Mouse (Mus musculus): ENCODE results near the gene 4930412O13Rik. TPM values are rescaled to one million over a fixed set of nuclear protein-coding genes. Genes with fewer than 3 reads are reported as not detected.

Gene 4930412O13Rik
- polyA plus RNA-seq, 2 experiments from 2014 or later = 0.87 TPM; not detected in 1

DNA sequence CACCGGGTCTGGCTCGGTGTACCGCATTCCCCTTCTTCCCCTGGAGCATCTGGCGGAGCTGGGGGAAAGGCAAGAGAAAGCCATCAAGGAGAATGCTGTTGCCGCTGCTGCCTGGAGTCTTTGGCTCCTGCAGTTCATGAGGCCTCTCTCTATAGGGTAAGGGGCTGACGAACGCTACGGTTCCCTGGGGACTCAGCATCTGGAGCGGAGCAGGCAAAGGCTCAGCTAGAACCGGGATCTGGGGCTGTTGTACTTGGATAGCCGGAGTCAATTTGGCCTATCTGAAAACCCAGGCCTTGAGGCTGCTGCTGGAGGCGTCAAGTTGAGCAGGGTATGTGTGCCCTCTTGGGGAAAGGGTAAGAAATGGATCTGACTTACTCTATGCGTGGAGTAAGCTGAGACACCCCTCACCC, 565 bp downstream of the 4930412O13Rik start:
- no peak for ATAC-seq

DNA sequence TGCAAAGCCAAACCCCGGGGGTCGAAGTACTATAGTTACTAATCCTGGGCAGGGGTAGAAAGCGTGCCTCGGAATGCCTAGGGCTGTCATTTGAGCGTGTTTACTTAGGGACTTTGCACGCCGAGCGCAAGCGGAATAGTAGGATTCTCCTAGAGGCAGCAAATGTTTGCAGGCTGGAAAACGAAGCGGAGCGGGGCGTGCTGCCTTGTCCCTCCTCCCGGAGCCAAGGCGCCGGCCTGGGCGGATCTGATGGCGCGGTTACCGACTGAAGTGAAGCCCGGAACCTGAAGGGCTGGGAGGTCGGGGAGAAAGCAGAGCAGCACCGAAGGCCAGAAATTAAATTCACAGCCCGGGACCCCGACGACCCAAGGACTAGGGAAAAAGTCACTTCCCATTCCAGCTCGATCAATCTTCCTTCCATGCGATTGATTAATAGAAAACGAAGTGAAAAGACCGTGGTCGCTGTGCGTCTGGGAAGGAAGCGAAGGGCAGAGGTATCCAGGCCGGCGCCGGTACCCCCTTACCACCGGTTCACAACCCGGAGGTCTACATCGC, 1.4 kb downstream of the 4930412O13Rik start:
- ATAC-seq = no peak

DNA sequence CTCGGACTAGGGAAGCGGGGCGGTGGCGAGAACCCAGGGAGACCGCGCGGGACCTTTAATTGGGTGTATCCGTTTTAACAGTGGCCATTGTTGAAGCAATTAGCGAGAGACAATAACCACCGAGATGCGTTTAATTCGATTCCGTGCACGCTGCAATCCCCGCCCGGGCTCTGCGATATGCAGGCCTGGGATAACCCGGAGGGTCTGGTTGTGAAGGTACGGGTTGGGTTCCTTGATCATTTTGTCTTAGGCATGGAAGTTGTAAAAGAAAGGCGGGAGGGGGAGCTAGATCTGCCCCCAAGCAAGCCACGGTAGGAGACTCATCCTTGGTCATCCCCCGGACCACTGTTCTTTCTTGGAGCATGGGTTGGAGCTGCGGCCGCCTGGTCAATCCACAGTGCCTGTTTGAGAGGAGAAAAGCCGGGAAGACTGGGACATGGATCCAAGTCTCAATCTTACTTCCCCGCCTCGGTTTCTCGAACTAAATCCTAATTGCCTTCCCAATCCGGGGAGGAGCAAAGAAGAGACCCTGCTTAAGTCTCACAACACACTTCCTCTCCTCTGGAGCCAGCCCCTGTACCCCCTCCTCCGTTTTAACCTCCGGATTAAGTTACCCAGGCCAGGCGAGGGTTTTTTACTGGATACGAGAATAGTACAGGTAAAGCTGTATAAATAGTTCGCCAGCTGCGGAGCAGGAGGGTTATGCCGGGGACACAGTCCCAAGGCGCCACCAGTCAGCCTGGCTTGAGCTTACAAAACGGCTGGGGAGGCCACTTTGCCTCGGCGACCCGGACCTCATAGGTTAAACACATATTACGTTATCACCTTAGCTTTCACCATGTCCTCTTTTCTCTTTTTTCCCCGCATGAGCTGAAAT, 2.1 kb downstream of the 4930412O13Rik start:
- ATAC-seq = no peak

DNA sequence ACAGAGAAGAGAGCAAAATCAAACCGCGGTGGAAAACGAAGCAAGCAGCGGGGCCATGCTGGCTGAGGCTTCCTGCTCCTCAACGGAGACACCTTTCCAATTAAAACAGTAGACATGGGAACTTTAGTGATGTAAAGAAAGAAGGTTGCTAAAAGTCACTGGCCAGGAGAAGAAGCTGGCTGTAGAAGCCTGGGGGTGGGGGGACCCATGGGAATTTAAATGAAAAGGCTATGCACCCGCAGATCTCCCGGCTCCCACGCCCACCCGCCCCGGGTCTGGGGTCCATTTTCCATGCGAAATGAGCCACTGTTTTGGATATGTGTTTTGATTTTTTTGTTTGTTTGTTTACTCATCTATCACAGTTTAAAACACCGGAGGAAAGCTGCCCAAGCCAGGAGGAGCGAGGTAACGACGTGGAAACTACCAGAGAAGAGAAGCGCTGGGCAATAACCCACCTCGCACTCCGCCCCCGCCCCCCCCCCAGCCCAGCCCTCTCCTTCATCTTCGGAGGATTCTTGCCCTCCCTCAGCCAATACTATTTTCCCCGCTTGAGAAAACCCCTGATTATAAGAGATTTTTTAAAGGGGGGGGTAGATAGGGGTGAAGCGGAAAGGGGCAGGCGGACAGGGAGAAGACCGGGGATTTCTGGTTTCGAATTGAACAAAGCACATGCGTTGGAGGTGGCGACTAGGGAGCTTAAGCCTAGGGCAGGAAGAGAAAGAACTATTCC, 2.9 kb downstream of the 4930412O13Rik start:
- ATAC-seq = no peak

DNA sequence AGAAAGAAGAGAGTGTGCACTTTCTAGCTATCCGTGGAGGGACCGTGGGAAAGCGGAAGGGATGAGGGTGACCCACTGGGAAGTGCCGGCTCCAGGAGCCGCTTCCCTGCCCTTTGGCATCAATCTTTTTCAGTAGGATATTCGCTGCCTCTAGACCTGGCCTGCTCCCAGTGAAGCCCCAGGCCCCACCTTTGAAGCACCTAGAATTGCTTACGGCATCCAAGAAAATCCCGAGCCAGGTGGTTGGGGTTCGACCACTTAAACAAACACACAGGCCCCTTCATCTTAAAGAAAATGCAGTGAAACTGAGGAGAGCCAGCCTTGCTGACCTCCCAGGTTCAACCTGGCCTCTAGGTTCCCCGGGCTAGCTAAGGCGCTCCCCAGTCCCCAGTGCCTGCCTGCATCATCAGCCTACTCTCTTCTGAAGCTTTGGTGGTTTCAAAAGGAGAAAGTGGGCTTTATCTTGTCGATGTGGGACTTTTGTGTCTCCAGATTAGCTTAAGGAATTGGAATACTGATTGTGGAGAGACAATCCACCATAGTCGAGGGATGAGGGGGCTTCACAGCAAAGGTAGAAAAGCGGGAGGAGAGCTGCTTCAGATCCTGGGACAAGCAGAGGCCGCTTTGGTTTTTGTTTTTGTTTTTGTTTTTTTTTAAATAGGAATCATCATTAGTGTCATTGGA, 3.6 kb downstream of the 4930412O13Rik start:
- ATAC-seq = no peak

DNA sequence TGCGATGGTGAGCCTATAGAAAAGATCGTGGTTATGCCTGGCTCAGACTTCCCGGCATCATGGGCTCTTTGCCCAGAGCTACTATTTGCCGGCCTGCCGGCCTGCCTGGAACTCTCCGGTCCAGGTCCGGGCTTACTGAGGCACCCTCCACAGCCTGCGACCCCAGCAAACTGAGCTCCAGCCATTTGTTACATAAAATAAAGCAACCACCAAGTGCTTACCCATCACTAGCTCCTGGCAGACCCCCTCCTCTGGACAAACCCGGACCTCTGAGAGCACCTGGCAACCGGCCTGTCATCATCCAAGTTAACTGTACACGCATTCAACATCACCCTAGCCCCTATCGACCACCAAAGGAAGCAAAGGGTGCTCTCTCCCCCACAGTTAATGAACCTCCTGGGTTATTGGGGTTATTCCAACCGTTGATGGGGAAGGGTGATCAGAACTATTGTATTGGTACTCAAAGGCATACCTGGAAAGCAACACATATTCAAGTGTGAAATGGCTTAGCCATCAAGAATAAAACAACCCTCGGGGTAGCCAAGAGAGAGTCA, 4.2 kb downstream of the 4930412O13Rik start:
- ATAC-seq = no peak

DNA sequence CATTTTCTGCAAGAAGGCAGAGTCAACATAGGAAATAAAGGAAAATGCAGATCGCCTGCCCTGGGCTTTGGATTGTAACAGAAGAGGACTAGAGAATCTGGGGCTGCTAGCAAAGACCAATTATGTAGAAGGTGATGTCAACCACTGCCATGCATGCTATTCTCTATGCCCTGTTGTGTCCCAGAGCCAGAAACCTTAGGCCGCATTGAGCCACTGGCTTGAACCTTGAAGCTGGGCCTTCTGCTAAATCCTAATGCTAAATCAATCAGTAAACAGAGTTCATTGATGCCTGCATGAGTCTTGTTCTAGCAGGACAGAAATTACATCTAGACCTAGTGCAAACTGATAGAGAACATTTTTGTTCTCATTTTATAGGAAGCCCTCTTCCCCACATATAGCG, 5.0 kb downstream of the 4930412O13Rik start:
- ATAC-seq = no peak

DNA sequence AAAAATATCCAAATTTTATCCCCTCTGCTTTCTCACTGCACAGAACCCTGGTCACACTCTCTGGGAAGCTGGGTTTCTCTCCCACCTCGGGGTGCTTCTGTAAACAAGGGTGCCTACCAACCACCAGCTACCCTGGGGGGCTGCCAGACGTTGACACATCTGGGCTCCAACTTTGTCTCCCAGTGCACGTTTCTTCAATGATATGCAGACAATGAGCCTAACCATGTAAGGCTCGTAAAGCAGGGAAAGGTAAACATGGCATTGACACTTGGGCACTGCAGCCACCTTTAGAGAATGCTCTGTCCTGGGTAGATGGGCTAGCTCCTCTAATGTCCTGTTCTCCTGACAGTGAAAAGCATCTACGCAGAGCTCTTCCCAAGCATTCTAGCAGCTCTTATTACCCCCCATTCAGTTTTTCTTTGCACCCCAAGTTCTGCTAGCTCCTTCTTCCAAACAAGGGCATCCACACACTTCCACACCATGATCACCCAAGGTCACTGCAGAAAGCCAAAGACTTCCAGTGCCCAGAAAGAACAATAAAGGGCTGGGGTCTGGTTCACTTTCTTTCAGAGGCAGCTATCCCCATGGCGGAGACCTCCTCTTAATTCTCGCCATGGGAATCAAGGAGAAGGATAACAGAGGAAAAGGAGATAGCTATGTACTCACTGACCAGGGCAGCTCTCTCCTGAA, 6.0 kb downstream of the 4930412O13Rik start:
- ATAC-seq = no peak

DNA sequence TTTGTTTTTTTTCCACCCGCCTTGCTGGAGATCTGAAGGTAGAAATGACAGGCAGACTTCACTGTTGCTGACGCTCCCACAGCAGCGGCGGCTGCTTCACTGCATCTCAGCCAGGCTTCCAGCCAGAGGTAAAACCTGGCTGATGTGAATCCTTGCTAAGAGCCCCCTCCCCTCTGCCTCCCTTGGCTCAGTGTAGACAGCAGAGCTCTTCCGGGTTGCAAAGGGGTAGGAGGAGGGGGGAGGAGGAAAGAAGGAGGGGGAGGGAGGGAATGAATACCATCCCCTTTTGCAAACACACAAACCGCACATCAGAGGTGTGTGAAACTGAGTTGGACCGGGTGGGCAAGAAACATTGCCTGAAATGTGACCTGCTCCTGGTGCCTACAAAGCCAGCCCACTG, 6.6 kb downstream of the 4930412O13Rik start:
- no peak for ATAC-seq

DNA sequence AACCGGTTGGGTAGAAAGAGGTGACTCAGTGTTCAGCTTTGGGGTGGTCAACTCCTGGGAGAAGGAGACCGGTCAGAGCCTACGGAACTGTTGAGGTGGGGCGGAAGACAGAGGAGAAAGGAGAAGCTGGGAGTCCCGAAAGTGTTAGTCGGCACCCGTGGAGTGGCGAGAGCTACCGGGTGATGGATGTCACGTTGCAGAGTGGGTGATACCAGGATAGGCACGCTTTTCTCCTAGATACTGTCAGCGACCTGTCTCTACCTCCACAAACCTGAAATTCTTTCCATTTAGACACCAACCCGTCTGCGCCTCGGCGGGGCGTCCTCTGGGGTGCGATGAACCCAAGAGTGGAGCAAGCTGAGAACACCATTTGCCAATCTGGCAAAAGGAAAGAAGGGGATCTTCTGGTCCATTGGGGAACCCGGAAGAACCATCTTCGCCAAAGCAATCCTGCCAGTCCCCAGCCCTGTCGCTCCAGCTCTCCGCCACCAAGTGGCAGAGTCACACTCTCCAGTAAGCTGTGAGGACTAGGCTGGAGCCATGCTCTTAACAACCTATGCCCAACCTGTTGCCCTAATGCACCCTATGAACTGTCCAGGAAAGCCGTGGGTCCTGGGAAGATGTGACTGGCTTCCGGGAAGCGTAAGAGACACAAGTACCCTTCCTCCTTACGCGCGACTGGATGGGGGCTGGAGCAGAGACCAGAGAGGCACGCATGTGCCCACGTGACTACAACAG, 8.0 kb downstream of the 4930412O13Rik start, which contains the start of gene 9230102O04Rik:
9230102O04Rik (minus strand) TSS at position 628 of the 738 bp plus-strand sequence.
- ATAC-seq = peak; percentile 74

DNA sequence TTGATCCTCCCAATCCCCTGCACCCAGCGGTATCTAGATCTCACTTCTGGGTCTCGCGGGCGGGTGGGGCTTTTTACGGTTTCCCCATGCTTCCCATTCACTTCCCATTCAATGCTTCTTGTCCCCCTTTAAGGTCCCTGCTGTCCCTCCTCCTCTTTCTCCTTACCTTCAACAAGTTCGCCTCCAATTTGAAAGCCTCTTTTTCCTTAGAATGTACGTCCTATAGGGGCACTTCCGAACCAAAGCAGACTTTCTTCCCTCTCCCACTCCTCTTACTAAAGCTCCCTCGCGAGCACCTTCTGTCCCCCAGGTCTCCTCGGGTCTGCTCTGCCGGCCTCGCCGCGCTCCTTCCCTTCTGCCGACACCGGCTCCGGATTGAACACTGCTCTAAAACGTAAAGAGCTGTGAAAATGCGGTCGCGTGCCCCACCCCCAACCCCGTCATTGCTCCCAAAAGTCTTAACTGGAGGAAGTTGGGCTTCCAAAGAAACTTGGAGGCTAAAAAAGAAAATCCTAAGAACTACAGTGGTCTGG, 8.7 kb downstream of the 4930412O13Rik start, which contains the start of gene Gata3:
Gata3 (minus strand) TSS at position 384 of the 533 bp plus-strand sequence.
- no peak for ATAC-seq

DNA sequence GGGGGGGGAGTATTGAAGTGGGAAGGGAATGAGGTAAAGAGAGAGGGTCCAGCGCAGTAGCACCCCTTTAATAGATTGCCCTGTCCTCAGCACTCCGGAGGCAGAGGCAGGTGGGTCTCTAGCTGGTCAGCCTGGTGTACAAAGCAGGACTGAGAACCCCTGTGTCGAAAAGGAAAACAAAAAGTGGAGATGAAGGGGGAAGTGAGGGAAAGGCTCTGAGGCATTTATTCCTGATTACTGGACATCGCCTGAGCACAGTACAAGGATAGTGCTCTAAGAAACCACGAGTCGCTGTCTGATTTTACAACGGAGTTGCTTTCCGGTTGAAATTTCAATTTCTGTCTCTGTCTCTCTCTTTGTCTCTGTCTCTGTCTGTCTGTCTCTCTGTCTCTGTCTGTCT, 9.2 kb downstream of the 4930412O13Rik start:
- ATAC-seq = no peak

DNA sequence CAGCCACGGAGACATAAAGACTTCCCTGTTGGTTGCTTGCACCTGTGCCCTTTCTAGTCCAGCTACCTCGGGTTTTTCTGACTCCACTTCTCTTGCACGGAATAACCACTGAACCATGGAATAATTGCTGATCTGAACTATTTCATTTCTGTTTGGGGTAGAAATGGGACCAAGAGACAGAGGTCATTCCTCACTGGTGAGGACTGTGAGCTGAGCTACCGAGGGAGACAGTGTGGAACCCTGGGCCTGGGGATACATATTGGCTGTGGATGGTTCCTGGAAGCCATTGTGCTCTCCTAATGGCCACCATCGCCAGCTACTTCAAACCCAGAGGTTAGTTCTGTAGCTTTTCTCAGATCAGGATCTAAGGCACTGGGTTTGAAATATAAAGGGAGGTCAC, 9.9 kb downstream of the 4930412O13Rik start:
- no peak for ATAC-seq

DNA sequence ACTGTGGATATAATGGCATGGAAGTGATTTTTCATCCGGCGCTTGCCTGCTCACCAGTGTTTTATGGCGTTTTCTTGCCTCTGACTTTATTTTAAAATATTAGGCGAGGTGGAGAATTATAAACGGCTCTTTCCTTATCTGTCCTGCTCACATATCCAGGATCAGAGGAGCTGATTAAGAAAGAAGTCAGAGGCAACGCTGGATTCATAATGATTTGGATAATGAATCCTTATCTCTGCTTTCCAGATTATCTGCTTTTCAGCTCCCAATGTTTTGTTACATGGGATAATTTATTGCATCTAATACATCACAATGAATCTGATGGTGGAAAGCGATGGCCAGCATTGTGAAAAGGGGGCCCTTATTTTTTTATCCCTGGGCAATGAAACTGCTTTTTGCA, 11.5 kb downstream of the 4930412O13Rik start:
- no peak for ATAC-seq

DNA sequence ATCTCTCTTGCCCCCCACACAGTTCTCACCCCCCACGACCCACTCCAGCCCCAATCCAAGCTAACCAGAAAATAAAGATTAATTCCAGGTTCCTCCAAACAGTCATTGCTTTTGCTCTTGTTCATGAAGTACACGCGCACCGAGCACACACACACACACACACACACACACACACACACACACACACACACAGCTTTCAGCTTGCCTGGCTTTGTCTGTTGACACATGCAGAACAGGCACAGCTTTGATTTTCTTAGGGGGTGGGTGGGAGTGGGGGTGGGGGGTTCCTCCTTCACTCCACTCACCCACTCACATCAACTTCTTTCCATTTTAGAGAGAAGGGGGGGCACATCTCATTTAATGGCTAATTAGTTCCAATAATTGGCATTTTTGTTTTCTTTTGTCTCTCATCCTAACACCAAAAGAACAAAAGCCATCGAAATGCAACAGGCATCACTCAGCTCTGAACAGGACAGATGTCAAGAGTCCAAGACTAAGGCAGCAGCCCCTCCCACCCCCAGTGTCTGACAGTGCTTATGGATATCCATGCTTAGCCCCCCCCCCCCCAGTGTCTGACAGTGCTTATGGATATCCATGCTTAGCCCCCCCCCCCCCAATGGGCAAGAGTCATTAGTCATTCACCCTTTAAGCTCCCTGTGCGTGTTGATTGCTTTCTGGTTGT, 12.4 kb downstream of the 4930412O13Rik start:
- ATAC-seq = no peak

DNA sequence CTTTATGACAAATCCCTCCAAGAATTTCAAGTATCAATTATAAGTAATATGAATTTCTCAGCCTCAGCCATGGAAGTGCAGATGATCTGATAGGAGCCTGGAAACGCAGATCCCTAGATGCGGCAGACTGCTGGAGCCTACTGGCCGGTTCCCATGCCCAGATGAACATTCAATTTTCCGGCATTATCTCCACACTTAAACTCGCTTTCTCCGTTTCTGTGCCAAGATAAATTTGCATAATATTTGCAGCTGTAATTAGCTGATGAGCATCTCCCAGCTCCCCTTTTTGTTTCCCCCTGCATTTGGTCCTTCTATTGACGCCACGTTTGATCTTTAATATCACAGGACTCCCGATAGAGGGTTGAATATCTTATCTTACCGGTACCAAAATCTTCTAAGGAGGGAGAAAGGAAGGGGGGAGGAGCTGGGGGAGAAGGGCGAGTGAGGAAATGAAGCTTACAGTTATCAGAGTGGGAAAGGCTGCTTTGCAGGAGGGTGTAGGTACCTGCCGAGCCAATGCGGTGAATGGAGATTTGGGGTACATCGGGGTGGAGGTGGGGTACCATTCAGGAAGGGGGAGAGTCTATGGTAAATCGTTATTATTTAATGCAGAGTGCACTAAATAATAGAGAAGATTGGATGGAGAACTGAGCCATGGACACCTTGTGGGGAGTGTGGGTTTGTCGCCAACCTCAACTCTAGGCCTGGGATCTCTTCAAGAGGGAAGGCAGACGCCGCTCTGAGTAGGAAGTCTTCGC, 14.0 kb downstream of the 4930412O13Rik start:
- no peak for ATAC-seq

DNA sequence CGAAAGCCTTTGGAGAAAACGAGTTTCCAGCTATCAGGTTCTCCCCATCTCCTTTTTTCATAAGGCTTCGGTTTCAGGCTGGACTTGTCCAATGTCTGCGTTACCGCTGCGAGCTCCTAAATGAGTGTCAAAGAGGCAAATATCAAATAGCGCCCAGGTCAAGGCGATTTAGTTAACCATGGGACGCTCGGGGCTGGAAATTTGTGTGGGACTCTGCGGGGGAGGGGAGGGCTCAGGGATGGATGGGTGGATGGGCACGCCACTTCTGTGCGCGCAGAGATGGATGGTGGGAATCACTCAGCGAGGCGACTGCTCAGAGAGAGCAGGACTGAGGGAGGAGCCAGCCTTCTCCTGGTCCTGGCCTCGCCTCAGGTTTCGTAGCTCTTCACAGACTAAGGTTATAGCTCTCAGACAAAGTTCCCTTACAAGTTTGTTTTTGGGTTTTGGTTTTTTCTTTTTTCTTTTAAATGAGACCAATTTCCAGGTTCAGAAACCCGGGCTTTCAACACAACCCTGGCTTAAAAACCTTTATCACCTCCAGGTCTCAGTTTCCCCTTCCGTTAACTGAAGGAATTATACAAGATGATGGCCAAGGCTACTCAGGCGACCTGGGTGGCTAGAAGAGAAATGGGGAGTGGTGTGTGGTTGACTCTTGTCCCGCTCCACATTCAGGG, 15.2 kb downstream of the 4930412O13Rik start:
- no peak for ATAC-seq

DNA sequence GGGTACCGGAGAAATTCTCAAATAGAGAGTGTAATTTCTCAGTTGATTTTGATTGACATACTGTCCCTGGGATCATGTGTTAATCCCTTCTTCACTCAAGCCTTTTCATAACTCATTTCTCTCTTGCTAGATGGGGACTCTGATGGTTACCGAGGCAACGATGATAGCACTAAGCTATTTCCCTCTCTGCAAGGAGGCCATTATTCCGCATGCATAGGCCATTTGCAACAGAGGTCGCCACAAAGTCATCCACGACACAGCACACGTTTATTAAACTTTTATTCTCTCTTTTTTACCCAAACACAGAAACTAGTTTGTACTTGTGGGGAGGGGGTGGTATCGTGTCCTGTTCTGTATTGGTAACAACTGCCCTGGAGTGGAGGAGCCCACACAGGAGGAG, 16.8 kb downstream of the 4930412O13Rik start:
- ATAC-seq = no peak

All from activated CD4-positive, CD25-positive, alpha-beta regulatory T cell, adult 4 months (primary cell).